Mouse (Mus musculus) cerebellum, adult 2 months (tissue): ENCODE data around the gene Inppl1.

Source experiments
- CTCF ChIP-seq: fragments of 200-500 bp; IDR thresholded peaks from 2 replicates; pipeline ENCODE4 v1.5.1; 2011; ENCODE audit warnings: low read depth, mild to moderate bottlenecking, control low read depth, low read length, moderate library complexity, borderline replicate concordance; ENCODE audit not compliant: insufficient read depth
- POLR2A ChIP-seq: fragments of 200-500 bp; IDR thresholded peaks from 2 replicates; pipeline ENCODE4 v1.6.1; 2011; ENCODE audit warnings: low read length, control low read depth, borderline replicate concordance; ENCODE audit not compliant: insufficient read depth

DNA sequence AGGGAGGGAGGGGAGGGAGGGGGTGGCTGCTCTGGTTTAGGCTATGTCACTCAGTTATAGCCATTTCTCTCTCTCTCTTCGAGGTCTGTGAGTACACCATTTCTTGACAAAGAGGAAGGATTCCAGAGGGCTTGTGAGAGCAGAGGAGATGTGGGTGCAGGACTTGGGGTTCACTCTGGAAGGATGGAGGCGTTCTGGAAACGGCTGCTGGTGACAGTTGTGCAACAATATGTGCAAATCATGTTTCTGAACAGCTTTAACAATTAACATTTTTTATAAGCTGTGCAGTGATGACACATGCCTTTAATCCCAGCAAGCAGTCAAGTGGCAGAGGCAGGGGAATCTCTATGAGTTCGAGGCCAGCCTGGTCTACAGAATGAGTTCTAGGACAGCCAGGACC, 42.8 kb upstream of the Inppl1 start:
- TF ChIP-seq CTCF (no peak), POLR2A (no peak)
